Mouse (Mus musculus) heart, postnatal 36 days (tissue): ENCODE data around the gene Paics. TPM values are rescaled to one million over a fixed set of nuclear protein-coding genes. Genes with fewer than 3 reads are reported as not detected.

Source experiments
- DNase-seq, 2 experiments: peaks; one replicate each; pipeline ENCODE4 v3.0.0; 2021 to 2022
- intact Hi-C: fragments of 180-260 bp; cut with DNase I; formaldehyde crosslinking; loops from one replicate; pipeline ENCODE4 v1.15.1; 2025
- total RNA-seq, 2 experiments: library from RNA; stranded (reverse); gene quantifications; 2 replicates each; pipeline ENCODE4 v1.2.3; 2021

Paics gene
- total RNA-seq, 2 experiments from 2014 or later = 159 to 162 TPM

DNA sequence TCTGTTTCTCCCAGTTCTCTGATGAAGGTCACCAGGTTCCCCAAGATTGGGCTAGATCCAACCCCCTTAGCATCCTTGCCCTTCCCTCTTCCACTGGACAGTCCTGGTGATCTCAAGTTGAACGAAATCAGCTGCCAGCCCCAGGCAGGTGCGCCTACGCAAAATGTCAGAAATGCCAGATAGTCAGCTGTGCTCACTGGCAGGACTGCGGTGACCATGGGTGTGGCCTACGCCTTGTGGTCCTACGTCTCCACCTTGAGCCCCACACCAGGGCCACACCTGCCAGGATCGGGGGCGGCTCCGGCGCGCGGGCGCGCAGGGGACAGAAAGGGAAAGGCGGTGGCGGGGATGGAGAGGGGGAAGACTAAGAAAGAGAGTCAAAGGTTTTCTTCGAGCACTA lies 50.1 kb downstream of the Paics start:
- intact Hi-C loops = no loop called here
- no peak for DNase-seq

DNA sequence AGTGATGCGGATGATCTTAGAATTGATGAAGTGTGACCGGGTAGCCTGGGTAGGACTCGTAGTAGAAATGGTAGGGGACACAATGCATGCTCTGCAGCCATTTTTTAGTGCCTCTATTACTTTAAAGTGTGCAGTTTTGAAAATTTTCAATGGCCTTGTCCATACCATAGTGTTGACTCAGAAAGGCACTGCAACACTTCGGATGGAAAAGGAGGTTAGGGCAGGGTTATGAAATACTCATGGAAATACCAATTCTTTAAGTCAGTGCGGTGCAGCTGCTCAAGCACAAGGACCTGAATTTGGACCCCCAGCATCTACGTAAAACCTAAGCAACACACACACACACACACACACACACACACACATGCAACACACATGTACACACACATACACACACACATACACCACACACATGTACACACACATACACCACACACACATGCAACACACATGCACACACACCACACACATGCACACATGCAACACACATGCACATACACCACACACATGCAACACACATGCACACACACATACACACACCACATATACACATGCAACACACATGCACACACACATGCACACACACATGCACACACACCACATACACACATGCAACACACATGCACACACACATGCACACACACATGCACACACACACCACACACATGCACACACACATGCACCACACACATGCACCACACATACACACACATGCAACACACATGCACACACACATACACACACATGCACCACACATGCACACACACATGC lies 53.1 kb downstream of the Paics start, which contains the start of gene Arl9:
TSS of gene Arl9 (plus strand) at position 5 of the 771 bp plus-strand sequence.
- intact Hi-C loops = no loop called here
- DNase-seq = no peak

DNA sequence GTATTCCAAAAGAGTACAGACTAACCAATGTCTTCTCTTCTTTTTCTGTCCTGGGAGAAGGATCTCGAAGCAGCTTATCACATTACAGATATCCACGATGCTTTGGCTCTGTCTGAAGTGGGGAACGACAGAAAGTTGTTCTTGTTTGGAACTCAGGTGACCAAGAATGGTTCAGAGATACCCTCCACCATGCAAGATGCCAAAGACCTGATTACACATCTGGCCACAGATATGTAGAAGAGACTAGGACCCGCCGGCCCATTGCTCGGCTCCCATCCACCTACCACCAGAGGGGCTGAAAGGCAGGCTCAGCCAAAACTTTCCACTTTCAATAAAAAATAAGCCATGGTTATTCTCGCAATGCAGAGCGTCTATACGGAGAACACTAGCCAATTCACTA lies 59.2 kb downstream of the Paics start:
- intact Hi-C loops = no loop called here
- DNase-seq = no peak

DNA sequence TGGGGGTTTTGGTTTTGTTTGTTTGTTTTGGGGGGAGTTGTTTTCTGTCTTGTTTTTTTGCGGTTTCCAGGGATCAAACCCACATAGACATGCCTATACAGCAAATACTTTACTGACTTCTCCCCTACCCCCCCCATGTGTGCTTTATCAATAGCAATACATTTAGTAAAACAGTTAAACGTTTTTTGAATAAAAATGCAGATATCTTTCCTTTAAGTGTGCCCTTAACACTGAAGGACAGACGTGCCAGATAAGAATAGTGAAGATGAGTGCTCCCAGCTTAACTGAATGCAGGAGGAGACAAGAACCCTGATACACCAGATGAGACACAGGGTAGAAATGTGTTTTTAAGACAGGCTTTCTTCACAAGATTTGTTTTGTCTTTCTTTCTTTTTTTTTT lies 60.0 kb downstream of the Paics start:
- intact Hi-C loops = no loop called here

DNA sequence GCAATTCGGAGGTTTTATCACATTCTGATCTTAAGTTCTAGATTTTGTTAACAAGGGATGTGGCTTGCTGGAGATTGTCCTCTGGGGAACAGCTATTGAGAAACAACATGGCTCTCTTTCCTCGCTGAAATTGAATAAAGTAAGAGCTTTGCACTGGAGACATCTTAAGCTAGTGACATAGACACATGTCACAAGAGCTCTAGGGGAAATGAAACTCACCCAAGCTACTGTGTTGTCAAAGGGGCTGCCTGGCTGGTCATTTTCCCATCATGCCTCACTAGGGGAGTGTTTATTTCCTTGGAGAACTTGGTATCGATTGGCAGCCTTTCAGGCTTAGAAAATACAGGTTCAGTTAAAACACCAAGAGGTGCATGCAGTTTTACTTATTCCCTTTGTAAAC lies 62.1 kb downstream of the Paics start:
- no peak for DNase-seq
- intact Hi-C loops = no loop called here

More for the DNA sequence above, 60.0 kb downstream of the Paics start:
- DNase-seq = no peak

DNA sequence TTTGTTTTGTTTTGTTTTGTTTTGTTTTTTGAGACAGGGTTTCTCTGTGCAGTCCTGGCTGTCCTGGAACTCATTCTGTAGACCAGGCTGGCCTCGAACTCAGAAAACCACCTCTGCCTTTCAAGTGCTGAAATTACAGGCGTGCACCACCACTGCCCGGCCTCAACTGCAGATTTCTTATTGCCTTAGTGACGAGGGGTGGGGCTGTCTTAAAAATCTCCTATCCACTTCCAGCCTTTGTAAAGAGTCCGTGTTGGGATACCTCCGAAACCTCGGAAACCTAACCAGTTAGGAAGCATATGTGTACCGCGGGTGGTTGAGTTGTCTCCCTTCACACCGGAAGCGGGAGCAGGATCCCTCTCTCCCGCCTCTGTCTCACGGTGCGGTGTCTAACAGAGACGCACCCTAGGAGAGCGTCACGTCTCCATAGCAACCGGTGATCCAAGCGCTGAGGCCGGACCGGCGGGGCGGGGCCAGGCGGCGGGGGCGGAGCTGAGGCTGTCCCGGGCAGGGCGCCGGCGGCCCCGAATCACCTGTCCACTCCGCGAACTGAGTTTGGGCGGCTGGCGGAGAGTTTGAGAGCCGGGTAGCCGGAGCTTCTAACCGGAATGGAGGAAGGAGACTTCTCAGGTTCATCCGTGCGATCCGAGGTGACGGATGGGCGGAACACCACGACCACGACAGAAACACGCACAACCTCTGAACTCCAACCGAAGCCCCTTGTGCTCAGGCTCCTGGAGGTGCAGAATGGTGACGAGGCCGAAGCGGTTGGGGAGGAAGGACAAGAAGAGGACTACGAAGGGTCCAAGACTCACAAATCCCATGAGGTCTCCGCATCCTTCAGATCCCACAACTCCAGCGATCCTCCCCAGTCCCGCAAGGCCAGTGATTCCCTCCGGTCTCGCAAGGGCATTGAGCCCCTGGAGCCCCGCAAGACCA lies 64.7 kb downstream of the Paics start, which contains the start of gene Thegl:
TSS of gene Thegl (plus strand) at position 480 of the 939 bp plus-strand sequence.
- intact Hi-C loops = loop anchor here (1.0 kb wide), 1 partner anchor 8 kb away; no protein-coding TSS in a partner anchor
- DNase-seq = peak; percentile 69 to 70

Other genes with a start within 250 kb of the Paics start
- 10 to 100 TPM; 13.9 to 16.2 TPM for gene Aasdh, start 45.8 kb upstream of the Paics start, total RNA-seq
- gene Ppat, start 271 bp downstream of the Paics start, total RNA-seq = 10 to 100 TPM; 10.9 to 23.1 TPM
- gene Srp72, start 23.4 kb downstream of the Paics start, total RNA-seq = 10 to 100 TPM; 56.2 to 63.0 TPM
- gene Arl9, start 52.7 kb downstream of the Paics start, total RNA-seq = not detected
- gene Thegl, start 64.7 kb downstream of the Paics start, total RNA-seq = not detected
- gene Hopx, start 163.8 kb downstream of the Paics start, total RNA-seq = 100 to 1,000 TPM; 405 to 444 TPM